28 mouse cellular contexts compared by ENCODE assay signal in the genomic region with DNA sequence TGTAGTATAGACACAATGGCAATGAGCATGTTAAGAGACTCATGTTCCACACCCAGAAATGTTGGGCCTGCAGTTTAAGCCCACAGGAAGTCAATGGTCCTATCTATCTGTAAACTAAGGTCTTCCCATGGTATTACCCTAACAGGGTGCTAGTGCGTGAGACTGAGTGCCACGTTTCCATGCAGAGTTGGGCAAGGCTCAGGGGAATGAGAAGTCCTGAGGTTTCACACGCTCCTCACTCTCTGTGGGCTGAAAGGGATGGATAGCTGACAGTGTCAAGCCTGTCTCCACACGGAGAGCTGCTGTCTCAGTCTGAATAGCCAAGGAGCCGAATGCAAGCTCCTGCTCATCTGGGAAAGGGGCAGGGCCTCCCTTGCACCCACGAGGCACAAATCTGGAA.
"Had no signal": no experiment of that assay in that cellular context is flagged by ENCODE, and none has a peak within 500 bp of the region (broad histone marks: within the 10 kb centered on the region; RNA-seq: fewer than 3 reads in every experiment).

No protein-coding gene starts in this region.

- H3K4me1 ChIP-seq: embryonic facial prominence, embryonic 15.5 days; forebrain, embryonic 12.5 days; forebrain, embryonic 13.5 days; forebrain, embryonic 15.5 days had no signal

- H3K4me2 ChIP-seq: embryonic facial prominence, embryonic 12.5 days; embryonic facial prominence, embryonic 13.5 days; embryonic facial prominence, embryonic 15.5 days; forebrain, embryonic 12.5 days; forebrain, embryonic 13.5 days; forebrain, embryonic 15.5 days had no signal

- ATAC-seq: forebrain, embryonic 13.5 days; forebrain, embryonic 14.5 days; forebrain, embryonic 15.5 days; forebrain, embryonic 16.5 days; forebrain, postnatal 0 days had no signal

- H3K9me3 ChIP-seq: embryonic facial prominence, embryonic 12.5 days; embryonic facial prominence, embryonic 15.5 days had no signal

- DNase-seq: cerebellum, adult 2 months; cerebellum, adult 8-10 months; cerebellum, adult 9-10 months; cerebellum, adult 9-11 months; cerebellum, postnatal 10 days; cerebellum, postnatal 14 days; cerebellum, postnatal 25 days; cerebellum, postnatal 36 days; embryo, embryonic 11 days; forebrain, postnatal 0 days; gastrocnemius, adult 2 months; gastrocnemius, postnatal 10 days; gastrocnemius, postnatal 14 days; gastrocnemius, postnatal 25 days; gastrocnemius, postnatal 36 days; heart, adult 18-20 months had no signal

- H3K27ac ChIP-seq: embryonic facial prominence, embryonic 10.5 days; embryonic facial prominence, embryonic 12.5 days; embryonic facial prominence, embryonic 13.5 days; embryonic facial prominence, embryonic 15.5 days; forebrain, embryonic 10.5 days; forebrain, embryonic 12.5 days; forebrain, embryonic 13.5 days; forebrain, embryonic 15.5 days; gastrocnemius, adult 2 months; heart, adult 2 months had no signal

- H3K27me3 ChIP-seq: embryonic facial prominence, embryonic 12.5 days; embryonic facial prominence, embryonic 13.5 days; embryonic facial prominence, embryonic 15.5 days; forebrain, embryonic 12.5 days; forebrain, embryonic 13.5 days; forebrain, embryonic 15.5 days had no signal

- H3K4me3 ChIP-seq: embryonic facial prominence, embryonic 10.5 days; embryonic facial prominence, embryonic 12.5 days; embryonic facial prominence, embryonic 13.5 days; embryonic facial prominence, embryonic 15.5 days; erythroblast, embryonic 14.5 days; forebrain, embryonic 10.5 days; forebrain, embryonic 12.5 days; forebrain, embryonic 13.5 days; forebrain, embryonic 15.5 days; gastrocnemius, adult 2 months; heart, adult 2 months had no signal

- H3K36me3 ChIP-seq: embryonic facial prominence, embryonic 10.5 days; embryonic facial prominence, embryonic 12.5 days; embryonic facial prominence, embryonic 13.5 days; embryonic facial prominence, embryonic 15.5 days; forebrain, embryonic 10.5 days; forebrain, embryonic 12.5 days; forebrain, embryonic 15.5 days had no signal

- H3K9ac ChIP-seq: embryonic facial prominence, embryonic 12.5 days; embryonic facial prominence, embryonic 13.5 days; embryonic facial prominence, embryonic 15.5 days; forebrain, embryonic 12.5 days; forebrain, embryonic 13.5 days; forebrain, embryonic 15.5 days; forebrain, postnatal 0 days had no signal
